Mouse (Mus musculus): Measurements from ENCODE around the gene Gm21988.

DNA sequence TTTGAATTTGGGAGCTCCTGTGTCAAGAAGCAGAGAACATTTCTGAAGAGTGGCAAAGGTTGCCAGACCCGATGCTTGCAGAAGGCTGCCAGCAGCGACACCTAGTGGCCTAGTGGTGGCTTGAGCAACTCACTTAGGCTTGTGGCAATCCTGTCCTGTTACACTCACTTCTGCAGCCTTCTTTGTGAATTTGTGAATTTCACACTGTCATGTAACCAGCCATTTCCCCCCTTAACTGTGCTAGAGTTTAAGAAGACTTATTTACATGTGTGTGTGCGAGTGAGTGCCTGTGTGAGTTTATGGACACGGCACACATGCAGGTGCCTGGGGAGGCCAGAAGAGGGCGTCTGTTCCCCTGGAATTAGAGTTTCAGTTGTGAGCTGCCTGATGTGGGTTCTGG is 37.9 kb downstream of the Gm21988 start:
- TF ChIP-seq TAL1 (IDR thresholded peaks at IDR 0.05; ENCODE audit: low read length) (no peak), GATA1 (IDR thresholded peaks at IDR 0.05; ENCODE audit: low read length) (no peak)
